Mouse (Mus musculus) CH12.LX (cell line): ENCODE measurements around the gene Itsn1. TPM values are rescaled to one million over a fixed set of nuclear protein-coding genes. Genes with fewer than 3 reads are reported as not detected.

Experiments used
- DNase-seq: peaks from one replicate; pipeline ENCODE4 v3.0.0-alpha.2; 2013; ENCODE audit errors: extremely low read depth
- H3K27ac ChIP-seq: 2 replicates; pipeline ENCODE4 v1.5.1; 2012; ENCODE audit warnings: low read depth, mild to moderate bottlenecking, control low read depth, moderate library complexity; ENCODE audit not compliant: insufficient read depth
- H3K27me3 ChIP-seq: replicated peaks from 2 replicates; pipeline ENCODE3; 2012; ENCODE audit warnings: inconsistent platforms
- H3K36me3 ChIP-seq, 2 experiments: replicated peaks in 1 of 2; 2 replicates each; pipeline versions ENCODE3 to v1.6.1; 2012; ENCODE audit warnings: inconsistent platforms in 1 of 2, low read length in 1 of 2, mild to moderate bottlenecking in 1 of 2, mixed read lengths in 1 of 2, moderate library complexity in 1 of 2; ENCODE audit not compliant: control insufficient read depth in 1 of 2, insufficient read depth in 1 of 2
- H3K4me1 ChIP-seq, 2 experiments: 2 replicates each; pipeline ENCODE4 v1.6.1; 2012; ENCODE audit warnings: inconsistent platforms in 1 of 2, moderate library complexity in 1 of 2; ENCODE audit not compliant: insufficient read depth in 2 of 2, control insufficient read depth in 1 of 2
- H3K4me2 ChIP-seq: 2 replicates; pipeline ENCODE4 v1.6.1; 2012; ENCODE audit warnings: low read depth, mild to moderate bottlenecking, control low read depth; ENCODE audit not compliant: poor library complexity, insufficient read depth, severe bottlenecking
- H3K4me3 ChIP-seq, 3 experiments: fragments of 150-350 bp in 1 of 3; sonication (generic) in 1 of 3; replicated peaks in 1 of 3; 2 replicates each; pipeline versions ENCODE3 to v1.5.1; 2011 to 2012; ENCODE audit warnings: low read depth in 2 of 3, low read length in 2 of 3, mild to moderate bottlenecking in 2 of 3, moderate library complexity in 2 of 3, control low read depth in 1 of 3, improper control_type of control experiment in 1 of 3, inconsistent platforms in 1 of 3, mixed read lengths in 1 of 3; ENCODE audit not compliant: poor library complexity in 1 of 3
- H3K79me2 ChIP-seq: replicated peaks from 2 replicates; pipeline ENCODE4 v1.6.1; 2012; ENCODE audit warnings: mild to moderate bottlenecking, moderate library complexity; ENCODE audit not compliant: control insufficient read depth, poor library complexity, insufficient read depth, severe bottlenecking; ENCODE audit errors: extremely low read depth
- H3K9ac ChIP-seq: 2 replicates; pipeline ENCODE4 v1.6.1; 2012; ENCODE audit warnings: low read depth, mild to moderate bottlenecking, control low read depth, moderate library complexity; ENCODE audit not compliant: insufficient read depth
- H3K9me3 ChIP-seq: replicated peaks from 2 replicates; pipeline ENCODE3; 2012; ENCODE audit warnings: low read length, inconsistent platforms, mixed read lengths
- BHLHE40 ChIP-seq: IDR thresholded peaks from 2 replicates; pipeline ENCODE4 v1.6.1; 2011; ENCODE audit warnings: mild to moderate bottlenecking, low read depth, low read length, improper control_type of control experiment
- CHD1 ChIP-seq: IDR thresholded peaks from 2 replicates; pipeline ENCODE4 v1.6.1; 2012; ENCODE audit warnings: low read depth, low read length, improper control_type of control experiment, inconsistent platforms
- CTCF ChIP-seq, 2 experiments: IDR thresholded peaks in 1 of 2; conservative IDR thresholded peaks in 1 of 2; 2 replicates each; pipeline ENCODE4 v1.5.1; 2011 to 2012; ENCODE audit warnings: low read depth in 2 of 2, low read length in 2 of 2, improper control_type of control experiment in 1 of 2, inconsistent platforms in 1 of 2, mild to moderate bottlenecking in 1 of 2, moderate library complexity in 1 of 2
- ETS1 ChIP-seq: conservative IDR thresholded peaks from 2 replicates; pipeline ENCODE4 v1.6.1; 2012; ENCODE audit warnings: low read depth, mild to moderate bottlenecking, inconsistent platforms, low read length, improper control_type of control experiment, moderate library complexity
- HCFC1 ChIP-seq: IDR thresholded peaks from 2 replicates; pipeline ENCODE4 v1.6.1; 2012; ENCODE audit warnings: low read depth, mild to moderate bottlenecking, inconsistent platforms, low read length, improper control_type of control experiment
- IRF4 ChIP-seq: IDR thresholded peaks from 2 replicates; pipeline ENCODE4 v1.6.1; 2014; ENCODE audit warnings: low read depth, mild to moderate bottlenecking, inconsistent platforms, low read length, improper control_type of control experiment
- JUN ChIP-seq: IDR thresholded peaks from 2 replicates; pipeline ENCODE4 v1.6.1; 2011; ENCODE audit warnings: low read depth, mild to moderate bottlenecking, low read length, improper control_type of control experiment, moderate library complexity; ENCODE audit not compliant: insufficient read depth
- JUND ChIP-seq: conservative IDR thresholded peaks from 2 replicates; pipeline ENCODE4 v1.6.1; 2011; ENCODE audit warnings: low read depth, low read length, improper control_type of control experiment
- KAT2A ChIP-seq: IDR thresholded peaks from 2 replicates; pipeline ENCODE4 v1.6.1; 2012; ENCODE audit warnings: low read length, improper control_type of control experiment, inconsistent platforms; ENCODE audit not compliant: insufficient replicate concordance
- MAFK ChIP-seq: IDR thresholded peaks from 2 replicates; pipeline ENCODE4 v1.6.1; 2011; ENCODE audit warnings: low read length, improper control_type of control experiment; ENCODE audit not compliant: insufficient replicate concordance
- MAX ChIP-seq: IDR thresholded peaks from 2 replicates; pipeline ENCODE4 v1.6.1; 2011; ENCODE audit warnings: low read length, improper control_type of control experiment
- MAZ ChIP-seq: IDR thresholded peaks from 2 replicates; pipeline ENCODE4 v1.6.1; 2012; ENCODE audit warnings: low read depth, mild to moderate bottlenecking, inconsistent platforms, low read length, improper control_type of control experiment, moderate library complexity
- MYC ChIP-seq: IDR thresholded peaks from 2 replicates; pipeline ENCODE4 v1.6.1; 2011; ENCODE audit warnings: low read depth, mild to moderate bottlenecking, improper control_type of control experiment, low read length
- NELFE ChIP-seq: IDR thresholded peaks from 2 replicates; pipeline ENCODE4 v1.6.1; 2011; ENCODE audit warnings: low read depth, low read length, improper control_type of control experiment
- NRF1 ChIP-seq: IDR thresholded peaks from 2 replicates; pipeline ENCODE4 v1.6.1; 2014; ENCODE audit warnings: low read depth, mild to moderate bottlenecking, inconsistent platforms, low read length, improper control_type of control experiment, moderate library complexity
- PAX5 ChIP-seq: IDR thresholded peaks from 2 replicates; pipeline ENCODE4 v1.6.1; 2012; ENCODE audit warnings: low read length, inconsistent platforms, mixed read lengths
- POLR2AphosphoS2 ChIP-seq: IDR thresholded peaks from 2 replicates; pipeline ENCODE4 v1.6.1; 2011; ENCODE audit warnings: low read depth, low read length, improper control_type of control experiment
- RAD21 ChIP-seq: IDR thresholded peaks from 2 replicates; pipeline ENCODE4 v1.6.1; 2011; ENCODE audit warnings: low read depth, mild to moderate bottlenecking, low read length, improper control_type of control experiment, moderate library complexity
- RCOR1 ChIP-seq: conservative IDR thresholded peaks from 2 replicates; pipeline ENCODE4 v1.6.1; 2012; ENCODE audit warnings: low read depth, mild to moderate bottlenecking, inconsistent platforms, low read length, improper control_type of control experiment
- SIN3A ChIP-seq: IDR thresholded peaks from 2 replicates; pipeline ENCODE4 v1.6.1; 2012; ENCODE audit warnings: low read length, improper control_type of control experiment, inconsistent platforms
- SMC3 ChIP-seq: IDR thresholded peaks from 2 replicates; pipeline ENCODE4 v1.6.1; 2011; ENCODE audit warnings: low read depth, low read length, improper control_type of control experiment
- USF1 ChIP-seq: IDR thresholded peaks from 2 replicates; pipeline ENCODE4 v1.6.1; 2014; ENCODE audit warnings: low read depth, mild to moderate bottlenecking, inconsistent platforms, low read length, improper control_type of control experiment
- ZC3H11A ChIP-seq: IDR thresholded peaks from 2 replicates; pipeline ENCODE4 v1.6.1; 2012; ENCODE audit warnings: low read depth, mild to moderate bottlenecking, inconsistent platforms, low read length, improper control_type of control experiment
- ZMIZ1 ChIP-seq: IDR thresholded peaks from 2 replicates; pipeline ENCODE4 v1.6.1; 2012; ENCODE audit warnings: low read depth, mild to moderate bottlenecking, inconsistent platforms, low read length, improper control_type of control experiment
- ZNF384 ChIP-seq: IDR thresholded peaks from 2 replicates; pipeline ENCODE4 v1.6.1; 2012; ENCODE audit warnings: low read depth, low read length, improper control_type of control experiment, inconsistent platforms
- dilution Hi-C: fragments of 300-500 bp; cut with MboI; formaldehyde crosslinking; loops from 2 replicates; pipeline ENCODE4 v1.14.3; 2020; ENCODE audit warnings: low sequenced_read_pairs; ENCODE audit not compliant: extremely low pct_unique_long_range_greater_than_20kb, extremely low pct_ligation_motif_present
- in situ Hi-C: fragments of 300-500 bp; cut with MboI; formaldehyde crosslinking; loops from 3 replicates; pipeline ENCODE4 v1.14.3; 2019; ENCODE audit warnings: low sequenced_read_pairs, low pct_ligation_motif_present, low pct_unique_long_range_greater_than_20kb, mixed read lengths
- polyA plus RNA-seq: library from polyadenylated mRNA; unstranded; fragments of >175 nt; gene quantifications from 2 replicates; pipeline ENCODE4 v1.2.1, GENCODE M21; 2012; ENCODE audit warnings: low read depth; ENCODE audit not compliant: insufficient read length
- total RNA-seq, 2 experiments: library from RNA; depleted of rRNA; stranded (reverse); fragments of 300-350 nt in 1 of 2; fragments of >200 nt in 1 of 2; gene quantifications; 2 replicates each; pipeline ENCODE4 v1.2.3; 2012 to 2014

Itsn1 gene
- total and polyA plus RNA-seq, 3 experiments, result 32.5 to 54.5 (median 46.3) TPM

DNA sequence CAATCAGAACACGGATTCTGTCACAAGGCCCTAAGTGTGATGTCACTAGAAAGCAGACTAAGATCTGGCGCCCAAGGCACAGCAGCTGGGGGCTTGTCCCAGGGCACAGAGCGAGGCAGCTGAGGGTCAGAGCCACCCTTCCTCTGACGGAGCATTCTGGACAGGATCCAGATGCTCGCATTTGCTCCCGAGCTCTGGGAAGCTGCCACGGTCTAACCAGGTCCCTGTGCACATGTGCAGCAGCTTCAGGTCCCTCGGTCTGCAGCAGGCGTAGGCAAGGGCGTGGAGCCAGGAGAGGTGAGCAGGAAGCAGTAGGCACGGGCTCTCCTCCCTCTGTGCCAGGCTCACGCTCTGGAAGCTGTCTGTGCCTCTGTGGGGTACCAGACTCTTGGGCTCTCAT, 160.8 kb downstream of the Itsn1 start:
- Histone ChIP-seq H3K9ac (no peak overlapping the region), H3K79me2 (no peaks in the 10 kb centered on the region), H3K4me1 (peaks cover 22 to 39% of the 10 kb centered on the region in 2 experiments), H3K27ac (no peak overlapping the region), H3K4me2 (no peak overlapping the region), H3K9me3 (no peaks in the 10 kb centered on the region), H3K36me3 (peaks cover 0 to 1% of the 10 kb centered on the region in 2 experiments), H3K4me3 (no peak overlapping the region), H3K27me3 (no peaks in the 10 kb centered on the region)
- TF ChIP-seq JUND (no peak), HCFC1 (no peak), MAFK (no peak)
- in situ Hi-C loops (no loop called here), dilution Hi-C loops (no loop called here)
- no peak for DNase-seq

DNA sequence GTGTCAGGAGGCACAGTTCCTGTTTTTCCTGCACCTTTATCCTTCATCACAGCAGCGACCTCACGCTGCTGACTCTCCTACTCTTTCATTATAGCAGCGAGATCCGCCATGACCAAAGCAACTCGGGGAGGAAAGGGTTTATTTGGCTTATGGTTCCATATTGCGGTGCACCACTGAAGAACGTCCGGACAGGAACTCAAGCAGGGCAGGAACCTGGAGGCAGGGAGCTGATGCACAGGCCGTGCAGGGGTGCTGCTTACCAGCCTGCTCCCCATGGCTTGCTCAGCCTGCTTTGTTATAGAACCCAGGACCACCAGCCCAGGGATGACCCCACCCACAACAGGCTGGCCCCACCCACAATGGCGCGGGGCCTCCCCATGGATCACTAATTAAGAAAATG, 162.1 kb downstream of the Itsn1 start:
- Histone ChIP-seq H3K79me2 (no peaks in the 10 kb centered on the region), H3K27me3 (no peaks in the 10 kb centered on the region), H3K9me3 (no peaks in the 10 kb centered on the region), H3K4me2 (no peak overlapping the region), H3K36me3 (peaks cover 0 to 1% of the 10 kb centered on the region in 2 experiments), H3K27ac (no peak overlapping the region), H3K4me3 (no peak overlapping the region), H3K9ac (no peak overlapping the region), H3K4me1 (peaks cover 19 to 29% of the 10 kb centered on the region in 2 experiments)
- DNase-seq, result no peak
- dilution Hi-C loops (no loop called here), in situ Hi-C loops (no loop called here)
- TF ChIP-seq SMC3 (no peak), MAX (no peak), ZC3H11A (no peak), USF1 (no peak), MYC (no peak), SIN3A (no peak), POLR2AphosphoS2 (no peak), CTCF (conservative IDR thresholded peaks at IDR 0.05 in 1 of 2, IDR thresholded peaks at IDR 0.05 in 1 of 2; ENCODE audit: low read depth in 2 of 2, low read length in 2 of 2) (no peak), MAFK (no peak), ZNF384 (no peak)

- dilution Hi-C loops (no loop called here), in situ Hi-C loops (no loop called here)
- Histone ChIP-seq H3K4me1 (peaks cover 5 to 16% of the 10 kb centered on the region in 2 experiments), H3K4me3 (no peak overlapping the region), H3K9ac (no peak overlapping the region), H3K9me3 (no peaks in the 10 kb centered on the region), H3K4me2 (no peak overlapping the region), H3K27me3 (no peaks in the 10 kb centered on the region), H3K36me3 (no peaks in the 10 kb centered on the region), H3K79me2 (no peaks in the 10 kb centered on the region), H3K27ac (no peak overlapping the region)
- TF ChIP-seq JUND (no peak), ZNF384 (no peak), IRF4 (no peak), NELFE (no peak), NRF1 (no peak), HCFC1 (no peak), KAT2A (no peak), RCOR1 (no peak), BHLHE40 (no peak), ETS1 (no peak), MAFK (no peak), CHD1 (no peak), JUN (no peak), ZC3H11A (no peak), RAD21 (no peak), ZMIZ1 (no peak), PAX5 (no peak), MAZ (no peak)
- no peak for DNase-seq
Observed at GRCm38 (mm10) chr16:91896426-91896830, 167.3 kb downstream of the Itsn1 start.
